Mouse (Mus musculus): ENCODE measurements around the gene Gpkow. TPM values are rescaled to one million over a fixed set of nuclear protein-coding genes. Genes with fewer than 3 reads are reported as not detected.

Gpkow gene
- total and polyA plus RNA-seq, 2 experiments from 2014 or later = 12.0 to 38.8 TPM

- WGBS = 32% methylated on average over 42 of the region's 42 CpGs
Measured at GRCm38 (mm10) chrX:7728215-7728921, 31.4 kb downstream of the Gpkow start, which contains the start of gene Praf2. Gene Praf2, plus strand, starts transcription at chrX:7728439.

GRCm38 (mm10) chrX:7728922-7729265, 32.0 kb downstream of the Gpkow start:
- 43% methylated on average over 4 of the region's 4 CpGs for WGBS
- no peak for TF ChIP-seq CTCF (IDR thresholded peaks at IDR 0.05; ENCODE audit: low read depth)
- Histone ChIP-seq H3K4me1 (ENCODE audit: insufficient read depth, low read length) (no peaks in the 10 kb centered on the region), H3K9me3 (ENCODE audit: low read length) (no peaks in the 10 kb centered on the region), H3K4me3 (ENCODE audit: low read length) (peak overlapping the region; percentile 42), H3K27me3 (ENCODE audit: insufficient read depth, low read length) (no peaks in the 10 kb centered on the region), H3K27ac (peak overlapping the region; percentile 76), H3K36me3 (ENCODE audit: insufficient read depth, low read length) (no peaks in the 10 kb centered on the region), H3K9ac (replicated peaks; ENCODE audit: low read length) (peak overlapping the region; percentile 43), H3K4me2 (ENCODE audit: low read depth, low read length) (peak overlapping the region; percentile 55)
- no peak for DNase-seq (ENCODE audit: low spot score)
- no peak; the same call in 1 of the 2 replicates for ATAC-seq

More at GRCm38 (mm10) chrX:7728215-7728921, 31.4 kb downstream of the Gpkow start, which contains the start of gene Praf2:
- Histone ChIP-seq H3K36me3 (ENCODE audit: insufficient read depth, low read length) (no peaks in the 10 kb centered on the region), H3K9ac (replicated peaks; ENCODE audit: low read length) (peak within 1 kb of the TSS; percentile 43), H3K4me2 (ENCODE audit: low read depth, low read length) (peak within 1 kb of the TSS; percentile 55), H3K9me3 (ENCODE audit: low read length) (no peaks in the 10 kb centered on the region), H3K27ac (peak within 1 kb of the TSS; percentile 76), H3K27me3 (ENCODE audit: insufficient read depth, low read length) (no peaks in the 10 kb centered on the region), H3K4me3 (ENCODE audit: low read length) (peak within 1 kb of the TSS; percentile 42), H3K4me1 (ENCODE audit: insufficient read depth, low read length) (no peaks in the 10 kb centered on the region)
- DNase-seq (ENCODE audit: low spot score) = peak; percentile 90
- TF ChIP-seq CTCF (IDR thresholded peaks at IDR 0.05; ENCODE audit: low read depth) = peak; percentile 13; the same call in 1 of the 2 replicates
- peak; percentile 95 for ATAC-seq

GRCm38 (mm10) chrX:7733571-7734156, 36.7 kb downstream of the Gpkow start:
- H3K36me3 ChIP-seq (ENCODE audit: insufficient read depth, low read length) = no peaks in the 10 kb centered on the region
- no peak overlapping the region for H3K9ac ChIP-seq (replicated peaks; ENCODE audit: low read length)
- DNase-seq (ENCODE audit: low spot score) (peak; percentile 53), ATAC-seq (peak; percentile 55; the same call in 1 of the 2 replicates)
- H3K27ac ChIP-seq = no peak overlapping the region
- no peaks in the 10 kb centered on the region for H3K27me3 ChIP-seq (ENCODE audit: insufficient read depth, low read length)
- H3K9me3 ChIP-seq (ENCODE audit: low read length) = no peaks in the 10 kb centered on the region
- no peak overlapping the region for H3K4me3 ChIP-seq (ENCODE audit: low read length)
- peak; percentile 66 for TF ChIP-seq CTCF (IDR thresholded peaks at IDR 0.05; ENCODE audit: low read depth)
- 40% methylated on average over 25 of the region's 26 CpGs for WGBS
- no peak overlapping the region for H3K4me2 ChIP-seq (ENCODE audit: low read depth, low read length)
- H3K4me1 ChIP-seq (ENCODE audit: insufficient read depth, low read length) = no peaks in the 10 kb centered on the region

GRCm38 (mm10) chrX:7739336-7740081, 42.6 kb downstream of the Gpkow start:
- Histone ChIP-seq H3K9me3 (ENCODE audit: low read length) (no peaks in the 10 kb centered on the region), H3K36me3 (ENCODE audit: insufficient read depth, low read length) (no peaks in the 10 kb centered on the region), H3K4me3 (ENCODE audit: low read length) (no peak overlapping the region), H3K27ac (no peak overlapping the region), H3K9ac (replicated peaks; ENCODE audit: low read length) (no peak overlapping the region), H3K4me1 (ENCODE audit: insufficient read depth, low read length) (no peaks in the 10 kb centered on the region), H3K27me3 (ENCODE audit: insufficient read depth, low read length) (no peaks in the 10 kb centered on the region), H3K4me2 (ENCODE audit: low read depth, low read length) (no peak overlapping the region)
- 71% methylated on average over 14 of the region's 14 CpGs for WGBS
- no peak for TF ChIP-seq CTCF (IDR thresholded peaks at IDR 0.05; ENCODE audit: low read depth)
- DNase-seq (ENCODE audit: low spot score) (peak; percentile 41), ATAC-seq (peak; percentile 50; the same call in 1 of the 2 replicates)

GRCm38 (mm10) chrX:7740082-7740819, 43.3 kb downstream of the Gpkow start:
- Histone ChIP-seq H3K9ac (replicated peaks; ENCODE audit: low read length) (no peak overlapping the region), H3K9me3 (ENCODE audit: low read length) (no peaks in the 10 kb centered on the region), H3K27me3 (ENCODE audit: insufficient read depth, low read length) (no peaks in the 10 kb centered on the region), H3K4me2 (ENCODE audit: low read depth, low read length) (no peak overlapping the region), H3K27ac (no peak overlapping the region), H3K4me3 (ENCODE audit: low read length) (no peak overlapping the region), H3K4me1 (ENCODE audit: insufficient read depth, low read length) (no peaks in the 10 kb centered on the region), H3K36me3 (ENCODE audit: insufficient read depth, low read length) (no peaks in the 10 kb centered on the region)
- no peak for TF ChIP-seq CTCF (IDR thresholded peaks at IDR 0.05; ENCODE audit: low read depth)
- 77% methylated on average over 10 of the region's 10 CpGs for WGBS
- DNase-seq (ENCODE audit: low spot score) (no peak), ATAC-seq (no peak)

GRCm38 (mm10) chrX:7741103-7741502, 44.2 kb downstream of the Gpkow start:
- no peak overlapping the region for H3K9ac ChIP-seq (replicated peaks; ENCODE audit: low read length)
- no peak for TF ChIP-seq CTCF (IDR thresholded peaks at IDR 0.05; ENCODE audit: low read depth)
- H3K27me3 ChIP-seq (ENCODE audit: insufficient read depth, low read length) = no peaks in the 10 kb centered on the region
- H3K27ac ChIP-seq = no peak overlapping the region
- ATAC-seq = no peak
- H3K9me3 ChIP-seq (ENCODE audit: low read length) = no peaks in the 10 kb centered on the region
- no peaks in the 10 kb centered on the region for H3K4me1 ChIP-seq (ENCODE audit: insufficient read depth, low read length)
- no peak overlapping the region for H3K4me2 ChIP-seq (ENCODE audit: low read depth, low read length)
- H3K36me3 ChIP-seq (ENCODE audit: insufficient read depth, low read length) = no peaks in the 10 kb centered on the region
- DNase-seq (ENCODE audit: low spot score) = no peak
- WGBS = 70% methylated on average over 5 of the region's 5 CpGs
- H3K4me3 ChIP-seq (ENCODE audit: low read length) = no peak overlapping the region

Data from hindbrain, postnatal 0 days (tissue).